Mouse (Mus musculus): ENCODE data around the gene Tle1.

GRCm38 (mm10) chr4:72124790-72125189, 75.9 kb downstream of the Tle1 start:
- no peak for TF ChIP-seq POLR2A (IDR thresholded peaks at IDR 0.05; ENCODE audit: extremely low read depth, insufficient read depth, low read length)
- no peak for TF ChIP-seq CTCF (IDR thresholded peaks at IDR 0.05; ENCODE audit: low read depth, low read length)
